Mouse (Mus musculus): Measurements from ENCODE around the gene Cenpx. TPM values are rescaled to one million over a fixed set of nuclear protein-coding genes. Genes with fewer than 3 reads are reported as not detected.

The Cenpx gene
- polyA plus RNA-seq, 1 experiment from 2014 or later: 192 TPM

DNA sequence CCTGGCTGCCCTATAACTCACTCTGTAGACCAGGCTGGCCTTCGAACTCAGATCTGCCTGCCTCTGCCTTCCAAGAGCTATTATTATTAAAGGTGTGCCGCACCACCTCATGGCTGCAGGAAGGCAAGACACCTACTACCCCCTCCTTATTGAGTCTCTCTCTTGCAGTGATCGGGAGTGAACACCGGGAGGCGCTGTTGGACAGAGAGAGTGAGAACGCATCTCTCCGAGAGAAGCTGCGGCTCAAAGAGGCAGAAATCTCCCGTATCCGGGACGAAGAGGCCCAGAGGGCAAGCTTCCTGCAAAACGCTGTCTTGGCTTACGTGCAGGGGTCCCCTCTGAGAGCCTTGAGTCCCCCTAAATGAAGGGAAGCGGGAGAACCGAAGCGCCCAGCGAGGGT, 6.9 kb upstream of the Cenpx start:
- H3K9me3 ChIP-seq (ENCODE audit: control insufficient read depth, low read length): no peaks in the 10 kb centered on the region
- peaks cover 21% of the 10 kb centered on the region for H3K4me1 ChIP-seq (replicated peaks; ENCODE audit: control insufficient read depth, insufficient read depth, low read length)
- peak overlapping the region; percentile 99 for H3K4me2 ChIP-seq
- ATAC-seq (replicated peaks; ENCODE audit: low FRiP score): no peak; the same call in 1 of the 2 replicates
- H3K27me3 ChIP-seq (replicated peaks; ENCODE audit: control insufficient read depth, insufficient read depth, low read length): peaks cover 26% of the 10 kb centered on the region
- H3K36me3 ChIP-seq (ENCODE audit: control insufficient read depth, insufficient read depth, low read length): peaks cover 17% of the 10 kb centered on the region
- no peak overlapping the region; the same call in 1 of the 2 replicates for H3K9ac ChIP-seq (ENCODE audit: low read depth, low read length)
- peak; percentile 85 for DNase-seq (ENCODE audit: low spot score)
- WGBS: 13% methylated on average over 17 of the region's 17 CpGs
- peak overlapping the region; percentile 62; the same call in 1 of the 2 replicates for H3K4me3 ChIP-seq (ENCODE audit: low read depth, low read length)
- H3K27ac ChIP-seq (ENCODE audit: low read depth, low read length): no peak overlapping the region

- H3K36me3 ChIP-seq (ENCODE audit: control insufficient read depth, insufficient read depth, low read length): peaks cover 19% of the 10 kb centered on the region
- H3K4me3 ChIP-seq (ENCODE audit: low read depth, low read length): no peak overlapping the region
- 88% methylated on average over 13 of the region's 13 CpGs for WGBS
- no peak overlapping the region for H3K9ac ChIP-seq (ENCODE audit: low read depth, low read length)
- H3K4me1 ChIP-seq (replicated peaks; ENCODE audit: control insufficient read depth, insufficient read depth, low read length): peaks cover 21% of the 10 kb centered on the region
- H3K27ac ChIP-seq (ENCODE audit: low read depth, low read length): no peak overlapping the region
- DNase-seq (ENCODE audit: low spot score) (no peak), ATAC-seq (replicated peaks; ENCODE audit: low FRiP score) (no peak)
- H3K9me3 ChIP-seq (ENCODE audit: control insufficient read depth, low read length): no peaks in the 10 kb centered on the region
- H3K4me2 ChIP-seq: no peak overlapping the region
- H3K27me3 ChIP-seq (replicated peaks; ENCODE audit: control insufficient read depth, insufficient read depth, low read length): peaks cover 26% of the 10 kb centered on the region
Observed at GRCm38 (mm10) chr11:120719841-120720376, 6.4 kb upstream of the Cenpx start.

DNA sequence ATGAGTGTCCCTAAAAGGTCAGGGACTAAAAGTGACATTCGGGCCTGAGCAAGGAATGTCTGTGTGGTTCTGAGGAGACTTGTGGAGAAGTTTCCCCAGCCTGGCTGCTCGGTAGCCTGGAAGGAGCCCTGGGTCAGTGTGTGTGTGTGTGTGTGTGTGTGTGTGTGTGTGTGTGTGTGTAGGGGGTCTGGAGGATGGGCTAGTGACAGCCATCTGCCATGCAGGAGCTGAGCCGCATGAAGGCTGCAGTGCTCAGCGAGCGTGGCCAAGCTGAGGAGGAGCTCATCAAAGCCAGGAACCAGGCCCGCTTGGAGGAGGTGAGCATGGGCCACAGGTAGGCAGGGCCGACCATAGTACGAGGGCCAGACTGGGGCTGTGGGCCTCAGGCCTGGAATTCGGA, 5.7 kb upstream of the Cenpx start:
- WGBS: 88% methylated on average over 9 of the region's 9 CpGs

DNA sequence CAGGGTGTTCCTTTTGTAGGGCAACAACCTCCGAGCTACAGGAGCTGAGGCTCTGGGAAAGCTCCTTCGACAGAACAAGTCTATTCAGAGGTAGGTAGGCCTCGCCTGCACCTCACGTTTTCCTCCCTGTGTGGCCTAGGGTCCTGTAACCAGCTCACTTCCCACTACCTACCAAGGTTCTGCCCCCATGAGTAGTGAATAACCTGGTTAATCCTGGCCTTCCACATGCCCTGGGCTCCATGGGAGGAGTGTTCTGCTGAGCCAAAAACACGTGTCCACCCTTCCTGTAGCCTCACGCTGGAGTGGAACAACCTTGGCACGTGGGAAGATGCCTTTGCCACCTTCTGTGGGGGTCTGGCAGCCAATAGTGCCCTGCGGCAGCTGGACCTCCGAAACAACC, 1.6 kb upstream of the Cenpx start:
- 88% methylated on average over 9 of the region's 9 CpGs for WGBS
- ATAC-seq (replicated peaks; ENCODE audit: low FRiP score) (no peak), DNase-seq (ENCODE audit: low spot score) (no peak)
- peaks cover 11% of the 10 kb centered on the region for H3K4me1 ChIP-seq (replicated peaks; ENCODE audit: control insufficient read depth, insufficient read depth, low read length)
- no peaks in the 10 kb centered on the region for H3K27me3 ChIP-seq (replicated peaks; ENCODE audit: control insufficient read depth, insufficient read depth, low read length)
- no peaks in the 10 kb centered on the region for H3K9me3 ChIP-seq (ENCODE audit: control insufficient read depth, low read length)
- no peak overlapping the region for H3K27ac ChIP-seq (ENCODE audit: low read depth, low read length)
- H3K4me2 ChIP-seq: peak overlapping the region; percentile 99
- no peak overlapping the region for H3K9ac ChIP-seq (ENCODE audit: low read depth, low read length)
- peaks cover 24% of the 10 kb centered on the region for H3K36me3 ChIP-seq (ENCODE audit: control insufficient read depth, insufficient read depth, low read length)
- H3K4me3 ChIP-seq (ENCODE audit: low read depth, low read length): no peak overlapping the region

More for the DNA sequence above, 5.7 kb upstream of the Cenpx start:
- Histone ChIP-seq H3K9me3 (ENCODE audit: control insufficient read depth, low read length) (no peaks in the 10 kb centered on the region), H3K9ac (ENCODE audit: low read depth, low read length) (no peak overlapping the region), H3K27ac (ENCODE audit: low read depth, low read length) (no peak overlapping the region), H3K4me3 (ENCODE audit: low read depth, low read length) (no peak overlapping the region), H3K4me1 (replicated peaks; ENCODE audit: control insufficient read depth, insufficient read depth, low read length) (peaks cover 25% of the 10 kb centered on the region), H3K36me3 (ENCODE audit: control insufficient read depth, insufficient read depth, low read length) (peaks cover 19% of the 10 kb centered on the region), H3K4me2 (no peak overlapping the region), H3K27me3 (replicated peaks; ENCODE audit: control insufficient read depth, insufficient read depth, low read length) (peaks cover 26% of the 10 kb centered on the region)
- ATAC-seq (replicated peaks; ENCODE audit: low FRiP score) (no peak), DNase-seq (ENCODE audit: low spot score) (no peak)

GRCm38 (mm10) chr11:120714546-120714945, 1.0 kb upstream of the Cenpx start:
- Histone ChIP-seq H3K4me2 (peak overlapping the region; percentile 99), H3K4me3 (ENCODE audit: low read depth, low read length) (peak overlapping the region; percentile 82), H3K27me3 (replicated peaks; ENCODE audit: control insufficient read depth, insufficient read depth, low read length) (no peaks in the 10 kb centered on the region), H3K9me3 (ENCODE audit: control insufficient read depth, low read length) (no peaks in the 10 kb centered on the region), H3K36me3 (ENCODE audit: control insufficient read depth, insufficient read depth, low read length) (peaks cover 23% of the 10 kb centered on the region), H3K4me1 (replicated peaks; ENCODE audit: control insufficient read depth, insufficient read depth, low read length) (peaks cover 11% of the 10 kb centered on the region), H3K27ac (ENCODE audit: low read depth, low read length) (no peak overlapping the region), H3K9ac (ENCODE audit: low read depth, low read length) (peak overlapping the region; percentile 79)
- DNase-seq (ENCODE audit: low spot score) (no peak), ATAC-seq (replicated peaks; ENCODE audit: low FRiP score) (no peak)
- WGBS: 45% methylated on average over 10 of the region's 10 CpGs

DNA sequence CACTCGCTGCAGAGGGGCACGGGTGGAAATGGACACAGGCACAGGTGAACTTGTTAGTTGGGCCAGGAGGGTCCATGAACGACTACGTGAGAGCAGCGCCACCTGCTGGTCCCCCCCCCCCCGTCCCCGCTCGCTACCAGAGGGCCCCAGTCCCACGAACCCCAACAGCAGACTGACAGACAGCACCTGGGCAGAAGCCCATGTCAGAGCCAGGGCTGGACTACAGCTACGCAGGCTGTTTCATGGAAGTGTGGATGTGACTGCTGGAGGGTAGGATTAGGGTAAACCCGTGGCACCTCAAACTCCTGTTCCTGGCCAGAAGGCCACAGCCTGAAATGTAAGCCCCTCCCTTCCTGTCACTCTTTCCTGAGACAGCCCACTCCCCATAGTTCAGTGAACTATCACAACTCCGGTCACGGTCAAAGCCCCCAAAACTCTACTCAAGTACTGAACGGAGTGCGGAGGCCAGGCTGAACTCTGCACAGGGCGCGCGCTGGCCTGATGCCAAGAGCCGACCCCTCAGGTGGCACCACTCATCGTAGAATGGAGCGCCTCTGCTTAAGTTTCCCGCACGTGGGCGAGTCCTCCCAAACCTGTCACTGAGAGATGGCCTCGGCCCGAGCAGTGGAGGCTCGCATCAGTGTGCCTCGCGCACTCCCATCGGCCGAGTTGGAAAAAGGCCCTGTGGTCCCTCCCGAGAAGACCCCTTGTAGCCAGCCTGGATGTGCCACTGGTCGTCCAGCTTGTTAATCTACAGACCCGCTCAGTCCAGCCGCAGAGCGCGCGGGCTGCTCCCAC, 568 bp downstream of the Cenpx start:
- peak; percentile 49 for ATAC-seq (replicated peaks; ENCODE audit: low FRiP score)
- under 1% methylated on average over 38 of the region's 38 CpGs for WGBS
- peak overlapping the region; percentile 82 for H3K4me3 ChIP-seq (ENCODE audit: low read depth, low read length)
- peak; percentile 78 for DNase-seq (ENCODE audit: low spot score)
- H3K27ac ChIP-seq (ENCODE audit: low read depth, low read length): peak overlapping the region; percentile 62
- H3K4me1 ChIP-seq (replicated peaks; ENCODE audit: control insufficient read depth, insufficient read depth, low read length): peaks cover 11% of the 10 kb centered on the region
- H3K4me2 ChIP-seq: peak overlapping the region; percentile 99
- H3K36me3 ChIP-seq (ENCODE audit: control insufficient read depth, insufficient read depth, low read length): peaks cover 24% of the 10 kb centered on the region
- H3K27me3 ChIP-seq (replicated peaks; ENCODE audit: control insufficient read depth, insufficient read depth, low read length): no peaks in the 10 kb centered on the region
- no peaks in the 10 kb centered on the region for H3K9me3 ChIP-seq (ENCODE audit: control insufficient read depth, low read length)
- H3K9ac ChIP-seq (ENCODE audit: low read depth, low read length): peak overlapping the region; percentile 84

- no peaks in the 10 kb centered on the region for H3K9me3 ChIP-seq (ENCODE audit: control insufficient read depth, low read length)
- peak overlapping the region; percentile 82 for H3K4me3 ChIP-seq (ENCODE audit: low read depth, low read length)
- H3K9ac ChIP-seq (ENCODE audit: low read depth, low read length): peak overlapping the region; percentile 84
- DNase-seq (ENCODE audit: low spot score) (no peak), ATAC-seq (replicated peaks; ENCODE audit: low FRiP score) (no peak)
- no peak overlapping the region for H3K27ac ChIP-seq (ENCODE audit: low read depth, low read length)
- H3K4me1 ChIP-seq (replicated peaks; ENCODE audit: control insufficient read depth, insufficient read depth, low read length): peaks cover 13% of the 10 kb centered on the region
- H3K27me3 ChIP-seq (replicated peaks; ENCODE audit: control insufficient read depth, insufficient read depth, low read length): no peaks in the 10 kb centered on the region
- WGBS: 61% methylated on average over 8 of the region's 8 CpGs
- H3K4me2 ChIP-seq: peak overlapping the region; percentile 99
- peaks cover 17% of the 10 kb centered on the region; the same call in 1 of the 2 replicates for H3K36me3 ChIP-seq (ENCODE audit: control insufficient read depth, insufficient read depth, low read length)
Observed at GRCm38 (mm10) chr11:120711980-120712604, 1.4 kb downstream of the Cenpx start.

DNA sequence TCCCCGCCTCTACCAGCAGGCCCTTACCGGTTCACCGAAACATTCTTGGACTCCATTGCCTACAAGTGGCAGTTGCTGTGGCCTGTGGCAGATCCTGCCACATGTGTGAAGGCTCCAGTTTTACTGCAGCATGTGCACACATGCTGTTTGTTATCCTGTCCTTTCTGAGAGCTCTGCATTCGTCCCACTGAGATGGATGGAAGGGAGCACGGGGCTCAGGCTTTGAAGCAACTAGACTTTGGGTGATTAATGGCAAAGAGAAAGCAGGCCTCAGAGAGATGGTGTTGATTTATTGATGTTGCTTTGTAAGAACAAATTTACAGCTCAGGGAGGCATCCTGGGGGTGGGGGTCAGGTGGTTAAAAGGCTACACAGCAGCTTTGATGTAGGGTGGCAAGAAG, 2.9 kb downstream of the Cenpx start:
- ATAC-seq (replicated peaks; ENCODE audit: low FRiP score): no peak
- no peak overlapping the region for H3K9ac ChIP-seq (ENCODE audit: low read depth, low read length)
- H3K4me2 ChIP-seq: no peak overlapping the region
- peaks cover 12% of the 10 kb centered on the region; the same call in 1 of the 2 replicates for H3K36me3 ChIP-seq (ENCODE audit: control insufficient read depth, insufficient read depth, low read length)
- peaks cover 24% of the 10 kb centered on the region for H3K4me1 ChIP-seq (replicated peaks; ENCODE audit: control insufficient read depth, insufficient read depth, low read length)
- H3K27ac ChIP-seq (ENCODE audit: low read depth, low read length): no peak overlapping the region
- WGBS: 76% methylated on average over 5 of the region's 5 CpGs
- no peak for DNase-seq (ENCODE audit: low spot score)
- no peaks in the 10 kb centered on the region for H3K27me3 ChIP-seq (replicated peaks; ENCODE audit: control insufficient read depth, insufficient read depth, low read length)
- no peak overlapping the region for H3K4me3 ChIP-seq (ENCODE audit: low read depth, low read length)
- no peaks in the 10 kb centered on the region for H3K9me3 ChIP-seq (ENCODE audit: control insufficient read depth, low read length)

Data from liver, embryonic 11.5 days (tissue).